Mouse (Mus musculus): ENCODE data around the gene Lrrc43. TPM values are rescaled to one million over a fixed set of nuclear protein-coding genes. Genes with fewer than 3 reads are reported as not detected.

Gene Lrrc43
- polyA plus RNA-seq (2012; rRNA removed), result 0.20 and 0.38 TPM in 2 replicates

- TF ChIP-seq CTCF (IDR thresholded peaks at IDR 0.05; ENCODE audit: borderline replicate concordance, extremely low read depth, insufficient read depth, insufficient read length) (no peak), POLR2A (IDR thresholded peaks at IDR 0.05; ENCODE audit: borderline replicate concordance, extremely low read depth, insufficient read depth, insufficient read length, poor library complexity, severe bottlenecking) (no peak)
- DNase-seq (ENCODE audit: low read depth), result peak; percentile 75
Measured at GRCm38 (mm10) chr5:123489112-123489785, at the start of gene Lrrc43, which contains the start of gene Il31. Gene Lrrc43, plus strand, starts transcription at chr5:123489305. Gene Il31, minus strand, starts transcription at chr5:123489489.

- no peak for DNase-seq (ENCODE audit: low read depth)
- TF ChIP-seq CTCF (IDR thresholded peaks at IDR 0.05; ENCODE audit: borderline replicate concordance, extremely low read depth, insufficient read depth, insufficient read length) (no peak), POLR2A (IDR thresholded peaks at IDR 0.05; ENCODE audit: borderline replicate concordance, extremely low read depth, insufficient read depth, insufficient read length, poor library complexity, severe bottlenecking) (no peak)
Measured at GRCm38 (mm10) chr5:123439312-123439711, 49.8 kb upstream of the Lrrc43 start.

- DNase-seq (ENCODE audit: low read depth), result peak; percentile 25
- TF ChIP-seq CTCF (IDR thresholded peaks at IDR 0.05; ENCODE audit: borderline replicate concordance, extremely low read depth, insufficient read depth, insufficient read length) (peak; percentile 40; the same call in 1 of the 2 replicates), POLR2A (IDR thresholded peaks at IDR 0.05; ENCODE audit: borderline replicate concordance, extremely low read depth, insufficient read depth, insufficient read length, poor library complexity, severe bottlenecking) (no peak)
Measured at GRCm38 (mm10) chr5:123439941-123440340, 49.2 kb upstream of the Lrrc43 start.

GRCm38 (mm10) chr5:123440664-123441063, 48.4 kb upstream of the Lrrc43 start:
- peak; percentile 34 for DNase-seq (ENCODE audit: low read depth)
- TF ChIP-seq POLR2A (IDR thresholded peaks at IDR 0.05; ENCODE audit: borderline replicate concordance, extremely low read depth, insufficient read depth, insufficient read length, poor library complexity, severe bottlenecking) (no peak), CTCF (IDR thresholded peaks at IDR 0.05; ENCODE audit: borderline replicate concordance, extremely low read depth, insufficient read depth, insufficient read length) (peak; percentile 26; the same call in 1 of the 2 replicates)

GRCm38 (mm10) chr5:123442283-123442682, 46.8 kb upstream of the Lrrc43 start:
- DNase-seq (ENCODE audit: low read depth), result no peak
- TF ChIP-seq CTCF (IDR thresholded peaks at IDR 0.05; ENCODE audit: borderline replicate concordance, extremely low read depth, insufficient read depth, insufficient read length) (no peak), POLR2A (IDR thresholded peaks at IDR 0.05; ENCODE audit: borderline replicate concordance, extremely low read depth, insufficient read depth, insufficient read length, poor library complexity, severe bottlenecking) (no peak)

GRCm38 (mm10) chr5:123444069-123444468, 45.0 kb upstream of the Lrrc43 start:
- peak; percentile 81 for DNase-seq (ENCODE audit: low read depth)
- TF ChIP-seq CTCF (IDR thresholded peaks at IDR 0.05; ENCODE audit: borderline replicate concordance, extremely low read depth, insufficient read depth, insufficient read length), result peak; percentile 91
- no peak for TF ChIP-seq POLR2A (IDR thresholded peaks at IDR 0.05; ENCODE audit: borderline replicate concordance, extremely low read depth, insufficient read depth, insufficient read length, poor library complexity, severe bottlenecking)

- TF ChIP-seq POLR2A (IDR thresholded peaks at IDR 0.05; ENCODE audit: borderline replicate concordance, extremely low read depth, insufficient read depth, insufficient read length, poor library complexity, severe bottlenecking) (no peak), CTCF (IDR thresholded peaks at IDR 0.05; ENCODE audit: borderline replicate concordance, extremely low read depth, insufficient read depth, insufficient read length) (no peak)
- DNase-seq (ENCODE audit: low read depth), result no peak
Measured at GRCm38 (mm10) chr5:123444849-123445334, 44.2 kb upstream of the Lrrc43 start.

- DNase-seq (ENCODE audit: low read depth), result no peak
- TF ChIP-seq POLR2A (IDR thresholded peaks at IDR 0.05; ENCODE audit: borderline replicate concordance, extremely low read depth, insufficient read depth, insufficient read length, poor library complexity, severe bottlenecking), result no peak
Measured at GRCm38 (mm10) chr5:123451886-123452285, 37.2 kb upstream of the Lrrc43 start.

- DNase-seq (ENCODE audit: low read depth), result no peak
- no peak for TF ChIP-seq POLR2A (IDR thresholded peaks at IDR 0.05; ENCODE audit: borderline replicate concordance, extremely low read depth, insufficient read depth, insufficient read length, poor library complexity, severe bottlenecking)
- no peak for TF ChIP-seq CTCF (IDR thresholded peaks at IDR 0.05; ENCODE audit: borderline replicate concordance, extremely low read depth, insufficient read depth, insufficient read length)
Measured at GRCm38 (mm10) chr5:123461420-123461819, 27.7 kb upstream of the Lrrc43 start.

GRCm38 (mm10) chr5:123464638-123465037, 24.5 kb upstream of the Lrrc43 start:
- DNase-seq (ENCODE audit: low read depth), result no peak

GRCm38 (mm10) chr5:123470784-123471400, 18.2 kb upstream of the Lrrc43 start:
- TF ChIP-seq POLR2A (IDR thresholded peaks at IDR 0.05; ENCODE audit: borderline replicate concordance, extremely low read depth, insufficient read depth, insufficient read length, poor library complexity, severe bottlenecking) (no peak), CTCF (IDR thresholded peaks at IDR 0.05; ENCODE audit: borderline replicate concordance, extremely low read depth, insufficient read depth, insufficient read length) (no peak)
- DNase-seq (ENCODE audit: low read depth), result peak; percentile 22

More at GRCm38 (mm10) chr5:123464638-123465037, 24.5 kb upstream of the Lrrc43 start:
- TF ChIP-seq CTCF (IDR thresholded peaks at IDR 0.05; ENCODE audit: borderline replicate concordance, extremely low read depth, insufficient read depth, insufficient read length) (no peak), POLR2A (IDR thresholded peaks at IDR 0.05; ENCODE audit: borderline replicate concordance, extremely low read depth, insufficient read depth, insufficient read length, poor library complexity, severe bottlenecking) (no peak)

All from brain, embryonic 14.5 days (tissue).